Mouse (Mus musculus): ENCODE data around the gene Eif4e. TPM values are rescaled to one million over a fixed set of nuclear protein-coding genes. Genes with fewer than 3 reads are reported as not detected.

The Eif4e gene
- polyA plus RNA-seq, 1 experiment, result 7.7 TPM

GRCm38 (mm10) chr3:138527667-138528231 lies 1.8 kb downstream of the Eif4e start:
- Histone ChIP-seq H3K27me3 (ENCODE audit: control insufficient read depth, insufficient read depth, low read length) (no peaks in the 10 kb centered on the region), H3K4me3 (ENCODE audit: extremely low read depth, insufficient read depth, insufficient read length) (peak overlapping the region; percentile 97), H3K4me1 (ENCODE audit: control insufficient read depth, insufficient read depth, insufficient read length) (peaks cover 9% of the 10 kb centered on the region), H3K27ac (ENCODE audit: insufficient read depth, low read length) (no peak overlapping the region), H3K36me3 (ENCODE audit: control insufficient read depth, insufficient read depth, low read length) (no peaks in the 10 kb centered on the region)
- WGBS, result 1% methylated on average over 64 of the region's 64 CpGs
- TF ChIP-seq CTCF (IDR thresholded peaks at IDR 0.05; ENCODE audit: extremely low read depth, insufficient read depth, insufficient read length, insufficient replicate concordance), result no peak
- no peak for TF ChIP-seq POLR2A (IDR thresholded peaks at IDR 0.05; ENCODE audit: low read depth, low read length)
- peak in 1 of 2 experiments; percentile 59 for DNase-seq (ENCODE audit: low read depth in 1 of 2, low spot score in 2 of 2)

- Histone ChIP-seq H3K4me3 (ENCODE audit: extremely low read depth, insufficient read depth, insufficient read length) (peak overlapping the region; percentile 97), H3K4me1 (ENCODE audit: control insufficient read depth, insufficient read depth, insufficient read length) (peaks cover 9% of the 10 kb centered on the region), H3K36me3 (ENCODE audit: control insufficient read depth, insufficient read depth, low read length) (no peaks in the 10 kb centered on the region), H3K27ac (ENCODE audit: insufficient read depth, low read length) (no peak overlapping the region), H3K27me3 (ENCODE audit: control insufficient read depth, insufficient read depth, low read length) (no peaks in the 10 kb centered on the region)
- DNase-seq (ENCODE audit: low read depth in 1 of 2, low spot score in 2 of 2), result no peak
- TF ChIP-seq CTCF (IDR thresholded peaks at IDR 0.05; ENCODE audit: extremely low read depth, insufficient read depth, insufficient read length, insufficient replicate concordance) (no peak), POLR2A (IDR thresholded peaks at IDR 0.05; ENCODE audit: low read depth, low read length) (no peak)
- 7% methylated on average over 16 of the region's 16 CpGs for WGBS
Observed at GRCm38 (mm10) chr3:138528265-138528664, 2.3 kb downstream of the Eif4e start.

- H3K4me1 ChIP-seq (ENCODE audit: control insufficient read depth, insufficient read depth, insufficient read length), result peaks cover 8% of the 10 kb centered on the region
- no peak overlapping the region for H3K27ac ChIP-seq (ENCODE audit: insufficient read depth, low read length)
- no peak overlapping the region for H3K4me3 ChIP-seq (ENCODE audit: extremely low read depth, insufficient read depth, insufficient read length)
- 82% methylated on average over 8 of the region's 8 CpGs for WGBS
- DNase-seq (ENCODE audit: low read depth in 1 of 2, low spot score in 2 of 2), result no peak
- no peaks in the 10 kb centered on the region for H3K36me3 ChIP-seq (ENCODE audit: control insufficient read depth, insufficient read depth, low read length)
- no peaks in the 10 kb centered on the region for H3K27me3 ChIP-seq (ENCODE audit: control insufficient read depth, insufficient read depth, low read length)
- TF ChIP-seq POLR2A (IDR thresholded peaks at IDR 0.05; ENCODE audit: low read depth, low read length), result no peak
- TF ChIP-seq CTCF (IDR thresholded peaks at IDR 0.05; ENCODE audit: extremely low read depth, insufficient read depth, insufficient read length, insufficient replicate concordance), result no peak
Observed at GRCm38 (mm10) chr3:138530578-138531478, 4.8 kb downstream of the Eif4e start.

- Histone ChIP-seq H3K4me3 (ENCODE audit: extremely low read depth, insufficient read depth, insufficient read length) (no peak overlapping the region), H3K36me3 (ENCODE audit: control insufficient read depth, insufficient read depth, low read length) (no peaks in the 10 kb centered on the region), H3K27me3 (ENCODE audit: control insufficient read depth, insufficient read depth, low read length) (no peaks in the 10 kb centered on the region), H3K4me1 (ENCODE audit: control insufficient read depth, insufficient read depth, insufficient read length) (peaks cover 6% of the 10 kb centered on the region), H3K27ac (ENCODE audit: insufficient read depth, low read length) (no peak overlapping the region)
- WGBS, result 83% methylated on average over 12 of the region's 12 CpGs
- no peak for TF ChIP-seq CTCF (IDR thresholded peaks at IDR 0.05; ENCODE audit: extremely low read depth, insufficient read depth, insufficient read length, insufficient replicate concordance)
- TF ChIP-seq POLR2A (IDR thresholded peaks at IDR 0.05; ENCODE audit: low read depth, low read length), result no peak
- no peak for DNase-seq (ENCODE audit: low read depth in 1 of 2, low spot score in 2 of 2)
Observed at GRCm38 (mm10) chr3:138531479-138532181, 5.7 kb downstream of the Eif4e start.

GRCm38 (mm10) chr3:138532764-138533163 lies 6.8 kb downstream of the Eif4e start:
- no peak for TF ChIP-seq CTCF (IDR thresholded peaks at IDR 0.05; ENCODE audit: extremely low read depth, insufficient read depth, insufficient read length, insufficient replicate concordance)
- no peak for TF ChIP-seq POLR2A (IDR thresholded peaks at IDR 0.05; ENCODE audit: low read depth, low read length)
- DNase-seq (ENCODE audit: low read depth in 1 of 2, low spot score in 2 of 2), result no peak
- 41% methylated on average over 2 of the region's 2 CpGs for WGBS
- Histone ChIP-seq H3K4me3 (ENCODE audit: extremely low read depth, insufficient read depth, insufficient read length) (no peak overlapping the region), H3K27me3 (ENCODE audit: control insufficient read depth, insufficient read depth, low read length) (no peaks in the 10 kb centered on the region), H3K4me1 (ENCODE audit: control insufficient read depth, insufficient read depth, insufficient read length) (peaks cover 6% of the 10 kb centered on the region), H3K27ac (ENCODE audit: insufficient read depth, low read length) (no peak overlapping the region), H3K36me3 (ENCODE audit: control insufficient read depth, insufficient read depth, low read length) (no peaks in the 10 kb centered on the region)

- H3K27me3 ChIP-seq (ENCODE audit: control insufficient read depth, insufficient read depth, low read length), result no peaks in the 10 kb centered on the region
- 92% methylated on average over 2 of the region's 2 CpGs for WGBS
- H3K36me3 ChIP-seq (ENCODE audit: control insufficient read depth, insufficient read depth, low read length), result no peaks in the 10 kb centered on the region
- no peak overlapping the region for H3K4me3 ChIP-seq (ENCODE audit: extremely low read depth, insufficient read depth, insufficient read length)
- H3K4me1 ChIP-seq (ENCODE audit: control insufficient read depth, insufficient read depth, insufficient read length), result peaks cover 6% of the 10 kb centered on the region; the same call in 1 of the 2 replicates
- no peak overlapping the region for H3K27ac ChIP-seq (ENCODE audit: insufficient read depth, low read length)
- TF ChIP-seq CTCF (IDR thresholded peaks at IDR 0.05; ENCODE audit: extremely low read depth, insufficient read depth, insufficient read length, insufficient replicate concordance) (no peak), POLR2A (IDR thresholded peaks at IDR 0.05; ENCODE audit: low read depth, low read length) (no peak)
- no peak for DNase-seq (ENCODE audit: low read depth in 1 of 2, low spot score in 2 of 2)
Observed at GRCm38 (mm10) chr3:138536031-138536430, 10.1 kb downstream of the Eif4e start.

Data from spleen, adult 2 months (tissue).